Mouse (Mus musculus): ENCODE measurements at regions not wholly inside any gene's neighbourhood (a gene's known extent, or its start where the extent isn't known, plus 50 kb on each side); places are given as distances from the start of the nearest gene placed in this dataset.

DNA sequence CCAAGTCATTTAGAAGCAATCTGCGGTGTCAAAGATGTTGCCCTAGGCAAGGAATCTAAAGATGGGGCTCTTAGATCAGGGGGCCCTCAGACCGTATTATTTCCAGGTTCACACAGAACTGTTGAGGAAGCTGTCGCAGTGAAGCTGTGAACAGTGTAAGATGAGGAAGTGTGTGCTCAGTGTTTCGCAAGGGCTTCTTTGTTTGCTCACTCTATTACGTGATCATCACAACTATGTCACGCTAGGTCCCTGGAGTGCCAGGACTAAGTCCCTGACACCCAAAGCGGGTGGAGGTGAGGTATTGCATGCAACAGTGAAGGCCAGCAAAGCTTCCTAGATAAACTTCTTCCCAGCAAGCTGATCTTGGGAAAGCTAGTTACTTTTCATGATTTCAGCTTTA is 254.4 kb downstream of the Hlx start:
- no peak for DNase-seq (ENCODE audit: low spot score)
- Histone ChIP-seq H3K4me3 (no peak overlapping the region), H3K27ac (no peak overlapping the region), H3K4me1 (peaks cover 6% of the 10 kb centered on the region; the same call in 1 of the 2 replicates), H3K9me3 (replicated peaks) (no peaks in the 10 kb centered on the region), H3K27me3 (ENCODE audit: low read depth, poor library complexity, severe bottlenecking) (peaks cover 11% of the 10 kb centered on the region; the same call in 1 of the 2 replicates), H3K36me3 (no peaks in the 10 kb centered on the region)
- WGBS, result 87% methylated on average over 7 of the region's 7 CpGs

DNA sequence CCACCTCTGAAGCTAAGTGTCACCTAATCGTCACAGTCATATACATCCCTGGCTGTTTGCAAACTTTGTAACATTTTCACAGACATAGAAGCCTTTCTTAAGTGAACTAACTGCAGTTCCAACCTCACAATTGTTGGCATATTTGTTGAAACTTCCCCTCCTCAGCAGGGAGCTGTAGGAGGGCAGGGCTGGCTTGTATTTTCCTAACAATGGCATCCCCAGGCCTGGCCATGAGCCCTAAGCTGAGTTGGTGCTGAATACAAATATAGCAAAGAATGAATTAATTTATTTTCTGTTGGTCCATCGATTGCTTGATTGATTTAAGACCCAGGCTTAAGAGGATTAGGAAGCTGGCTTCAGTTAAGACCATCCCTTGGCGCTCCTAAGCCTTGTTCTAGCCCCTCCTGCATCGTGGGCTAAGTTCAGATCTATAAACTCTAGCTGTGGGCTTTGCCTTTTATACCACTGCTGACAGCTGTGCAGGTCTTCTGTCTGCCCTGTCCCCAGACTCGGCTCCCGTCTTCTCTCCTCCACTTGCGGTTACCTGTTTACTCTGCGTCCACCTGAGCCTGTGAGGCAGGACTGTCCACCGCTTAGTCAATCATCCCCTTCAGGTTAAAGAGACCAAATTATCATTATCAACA is 269.8 kb downstream of the Hlx start:
- Histone ChIP-seq H3K27me3 (ENCODE audit: low read depth, poor library complexity, severe bottlenecking) (0 out of 2 replicates have a peak, but pooled peaks cover 9% of the 10 kb centered on the region), H3K9me3 (replicated peaks) (no peaks in the 10 kb centered on the region), H3K4me1 (no peaks in the 10 kb centered on the region; the same call in 1 of the 2 replicates), H3K27ac (no peak overlapping the region), H3K36me3 (no peaks in the 10 kb centered on the region), H3K4me3 (no peak overlapping the region)
- no peak for DNase-seq (ENCODE audit: low spot score)
- 63% methylated on average over 9 of the region's 9 CpGs for WGBS

DNA sequence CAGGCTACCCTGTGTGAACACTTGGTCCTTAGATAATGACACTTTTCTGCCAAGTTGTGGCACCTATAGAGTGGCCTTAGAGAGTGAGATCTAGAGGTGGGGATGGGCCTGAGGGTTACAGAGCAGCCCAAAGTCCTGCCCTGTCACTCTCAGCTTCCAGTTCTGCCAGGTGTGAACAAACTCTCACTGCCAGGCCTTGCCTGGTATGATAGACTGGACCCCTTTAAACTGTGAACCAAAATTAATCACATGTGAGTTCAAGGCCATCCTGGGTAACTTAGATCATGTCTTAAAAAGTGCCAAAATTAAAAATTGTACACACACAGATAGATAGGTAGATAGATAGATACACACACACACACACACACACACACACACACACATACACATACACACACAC is 271.0 kb downstream of the Hlx start:
- H3K36me3 ChIP-seq, result no peaks in the 10 kb centered on the region
- no peaks in the 10 kb centered on the region for H3K4me1 ChIP-seq
- H3K27ac ChIP-seq, result no peak overlapping the region
- H3K27me3 ChIP-seq (ENCODE audit: low read depth, poor library complexity, severe bottlenecking), result peaks cover 12% of the 10 kb centered on the region; the same call in 1 of the 2 replicates
- no peak overlapping the region for H3K4me3 ChIP-seq
- no peak for DNase-seq (ENCODE audit: low spot score)
- no peaks in the 10 kb centered on the region for H3K9me3 ChIP-seq (replicated peaks)

DNA sequence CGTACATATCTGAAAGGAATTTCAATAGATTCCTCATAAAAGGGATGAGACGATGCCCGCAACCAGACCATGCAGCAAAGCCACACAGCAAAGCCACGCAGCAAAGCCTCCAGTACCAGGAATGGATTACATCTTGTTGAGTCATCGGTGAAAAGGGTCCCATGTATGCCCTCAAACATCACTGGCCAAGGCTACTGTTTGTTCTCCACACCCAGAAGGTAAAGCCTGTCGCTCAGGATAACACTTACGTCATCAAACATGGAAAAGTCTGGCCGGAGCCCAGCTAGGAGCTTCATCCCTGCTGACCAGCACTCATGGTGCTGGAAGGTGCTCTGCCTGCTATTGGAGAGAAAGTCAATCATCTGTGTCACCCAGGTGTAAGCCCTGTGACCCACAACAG is 275.7 kb downstream of the Hlx start:
- H3K4me3 ChIP-seq, result no peak overlapping the region
- 95% methylated on average over 8 of the region's 8 CpGs for WGBS

DNA sequence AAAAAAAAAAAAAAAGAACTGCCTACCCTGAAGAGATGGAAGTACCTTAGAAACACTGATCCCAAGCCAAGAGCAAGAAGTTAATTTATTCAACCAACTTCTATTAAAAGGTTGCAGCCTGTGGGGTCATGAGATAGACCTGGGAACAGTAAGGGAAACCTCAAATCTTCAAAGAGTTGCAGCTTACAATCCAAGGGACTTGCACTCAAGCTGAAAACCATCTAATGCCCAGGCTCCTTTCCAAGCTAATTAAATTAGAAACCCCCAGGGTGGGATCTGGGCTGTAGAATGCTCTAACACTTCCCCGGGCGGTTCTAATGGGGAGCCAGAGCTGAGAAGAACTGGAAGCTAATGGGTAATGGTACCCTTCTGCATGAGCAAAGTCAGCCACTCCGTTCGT is 278.0 kb downstream of the Hlx start:
- Histone ChIP-seq H3K4me3 (no peak overlapping the region), H3K27me3 (ENCODE audit: low read depth, poor library complexity, severe bottlenecking) (peaks cover 50% of the 10 kb centered on the region), H3K27ac (no peak overlapping the region), H3K9me3 (replicated peaks) (no peaks in the 10 kb centered on the region), H3K4me1 (peaks cover 21% of the 10 kb centered on the region), H3K36me3 (no peaks in the 10 kb centered on the region)
- no peak for DNase-seq (ENCODE audit: low spot score)
- 57% methylated on average over 4 of the region's 4 CpGs for WGBS

More for the DNA sequence above, 275.7 kb downstream of the Hlx start:
- DNase-seq (ENCODE audit: low spot score), result no peak
- no peak overlapping the region for H3K27ac ChIP-seq
- peaks cover 21% of the 10 kb centered on the region for H3K4me1 ChIP-seq
- H3K27me3 ChIP-seq (ENCODE audit: low read depth, poor library complexity, severe bottlenecking), result peaks cover 30% of the 10 kb centered on the region
- H3K9me3 ChIP-seq (replicated peaks), result no peaks in the 10 kb centered on the region
- H3K36me3 ChIP-seq, result no peaks in the 10 kb centered on the region

DNA sequence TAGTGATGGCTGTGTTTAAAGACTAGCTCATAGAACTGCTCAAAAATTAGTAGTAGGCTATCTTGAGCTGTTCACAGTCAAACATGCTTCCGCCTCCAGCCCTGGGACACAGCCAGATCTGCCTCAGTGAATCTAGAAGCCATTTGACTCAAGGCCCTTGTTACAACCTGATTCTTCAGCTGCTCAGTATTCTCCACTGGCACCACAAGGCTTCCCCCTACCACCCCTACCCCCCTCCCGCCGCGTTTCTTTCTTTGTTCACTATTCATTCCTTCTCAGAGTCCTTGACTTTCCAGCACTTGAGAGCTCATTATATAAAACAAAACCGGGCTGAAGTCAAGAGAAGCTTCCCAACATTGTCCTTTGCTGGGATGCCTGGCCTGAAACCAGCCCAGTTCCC is 278.7 kb downstream of the Hlx start:
- Histone ChIP-seq H3K9me3 (replicated peaks) (no peaks in the 10 kb centered on the region), H3K27me3 (ENCODE audit: low read depth, poor library complexity, severe bottlenecking) (peaks cover 50% of the 10 kb centered on the region)
- 70% methylated on average over 5 of the region's 5 CpGs for WGBS

DNA sequence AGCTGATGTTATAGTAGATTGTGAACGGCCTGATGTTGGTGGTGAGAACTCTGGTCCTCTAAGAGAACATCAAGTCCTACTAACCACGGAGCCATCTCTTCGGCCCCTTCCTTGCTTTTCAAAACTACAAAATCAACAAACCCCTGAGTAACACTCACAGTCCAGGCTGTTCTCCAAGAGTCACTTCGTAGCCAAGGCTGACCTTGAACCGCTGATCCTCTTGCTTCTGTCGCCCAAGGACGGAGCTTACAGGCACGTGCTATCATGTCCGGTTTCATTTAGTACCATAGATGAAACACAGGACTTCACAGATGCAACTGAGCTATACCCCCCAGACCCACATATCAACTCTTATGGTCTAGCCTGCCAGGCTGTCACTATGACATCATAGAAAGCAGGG is 279.4 kb downstream of the Hlx start:
- Histone ChIP-seq H3K27me3 (ENCODE audit: low read depth, poor library complexity, severe bottlenecking) (peaks cover 50% of the 10 kb centered on the region), H3K27ac (no peak overlapping the region), H3K36me3 (no peaks in the 10 kb centered on the region), H3K4me3 (no peak overlapping the region), H3K4me1 (peaks cover 26% of the 10 kb centered on the region), H3K9me3 (replicated peaks) (no peaks in the 10 kb centered on the region)
- DNase-seq (ENCODE audit: low spot score), result no peak
- WGBS, result 93% methylated on average over 9 of the region's 9 CpGs

More for the DNA sequence above, 278.7 kb downstream of the Hlx start:
- Histone ChIP-seq H3K27ac (no peak overlapping the region), H3K36me3 (no peaks in the 10 kb centered on the region), H3K4me3 (no peak overlapping the region), H3K4me1 (peaks cover 26% of the 10 kb centered on the region)
- no peak for DNase-seq (ENCODE audit: low spot score)

DNA sequence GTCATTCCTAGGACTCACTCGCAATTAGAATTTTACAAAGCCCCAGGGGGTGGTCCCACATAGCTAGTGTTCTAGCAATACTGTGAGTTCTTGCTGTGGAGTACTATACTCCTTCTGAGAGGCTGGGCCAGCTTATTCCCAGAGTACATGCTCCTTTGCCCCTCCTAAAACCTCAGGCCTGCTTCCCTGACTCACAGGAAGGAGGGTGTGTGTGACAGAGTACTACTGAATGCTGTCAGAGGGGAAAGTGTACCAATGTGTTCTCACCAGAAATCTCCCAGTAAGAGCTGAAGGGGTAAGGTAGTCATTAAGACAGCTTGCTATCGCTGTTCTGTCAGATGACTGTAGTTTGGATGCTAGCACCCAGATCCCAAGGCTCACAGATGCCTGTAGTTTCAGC is 280.7 kb downstream of the Hlx start:
- no peak overlapping the region for H3K27ac ChIP-seq
- H3K36me3 ChIP-seq, result no peaks in the 10 kb centered on the region
- H3K4me3 ChIP-seq, result no peak overlapping the region
- no peaks in the 10 kb centered on the region for H3K9me3 ChIP-seq (replicated peaks)
- 84% methylated on average over 2 of the region's 2 CpGs for WGBS
- peaks cover 40% of the 10 kb centered on the region for H3K27me3 ChIP-seq (ENCODE audit: low read depth, poor library complexity, severe bottlenecking)
- H3K4me1 ChIP-seq, result peaks cover 26% of the 10 kb centered on the region
- DNase-seq (ENCODE audit: low spot score), result no peak

DNA sequence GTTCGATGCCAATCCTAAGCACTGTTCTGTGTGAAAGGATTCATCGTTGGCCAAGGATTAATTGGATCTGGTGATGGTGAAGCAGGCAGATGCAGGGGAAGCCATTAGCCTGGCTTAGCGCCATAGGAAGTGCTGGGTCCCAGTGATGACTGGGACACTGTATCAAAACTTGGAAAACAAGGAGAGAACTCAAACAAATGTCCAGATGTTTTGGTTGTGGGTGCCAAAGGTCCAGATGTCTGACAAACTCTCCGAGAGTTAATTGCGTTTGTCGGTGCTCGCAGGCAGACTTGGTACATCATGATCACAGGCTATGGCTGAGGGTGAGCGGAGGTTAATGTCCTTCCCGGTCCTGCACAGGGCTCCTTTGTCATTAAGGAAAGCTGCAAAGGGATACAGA is 283.4 kb downstream of the Hlx start:
- Histone ChIP-seq H3K27me3 (ENCODE audit: low read depth, poor library complexity, severe bottlenecking) (peaks cover 34% of the 10 kb centered on the region; the same call in 1 of the 2 replicates), H3K4me3 (no peak overlapping the region), H3K36me3 (no peaks in the 10 kb centered on the region), H3K9me3 (replicated peaks) (no peaks in the 10 kb centered on the region), H3K4me1 (peaks cover 16% of the 10 kb centered on the region), H3K27ac (no peak overlapping the region)
- DNase-seq (ENCODE audit: low spot score), result no peak
- 49% methylated on average over 9 of the region's 9 CpGs for WGBS

DNA sequence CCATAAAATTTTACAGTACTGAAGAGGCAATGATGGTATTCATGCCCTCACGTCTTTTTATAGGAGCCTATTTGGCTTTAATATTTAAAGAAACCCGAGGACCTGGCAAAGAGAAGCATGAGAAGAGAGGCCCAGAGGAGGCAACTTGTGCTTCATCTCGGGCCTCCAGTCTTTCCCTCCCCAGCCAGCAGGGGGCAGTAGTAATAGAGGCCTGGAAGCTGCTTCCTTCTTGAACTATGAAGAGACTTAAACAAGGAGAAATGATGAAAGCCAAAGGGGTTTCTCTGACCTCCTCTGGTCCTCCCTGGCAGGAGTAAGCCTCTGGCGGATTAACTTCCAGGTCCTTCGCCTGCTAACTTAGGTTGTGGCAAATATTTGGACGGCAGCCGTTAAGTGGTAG is 284.5 kb downstream of the Hlx start:
- Histone ChIP-seq H3K9me3 (replicated peaks) (no peaks in the 10 kb centered on the region), H3K27me3 (ENCODE audit: low read depth, poor library complexity, severe bottlenecking) (peaks cover 36% of the 10 kb centered on the region; the same call in 1 of the 2 replicates), H3K36me3 (no peaks in the 10 kb centered on the region), H3K27ac (no peak overlapping the region), H3K4me1 (peaks cover 5% of the 10 kb centered on the region), H3K4me3 (no peak overlapping the region)
- 64% methylated on average over 7 of the region's 7 CpGs for WGBS
- DNase-seq (ENCODE audit: low spot score), result peak; percentile 81

DNA sequence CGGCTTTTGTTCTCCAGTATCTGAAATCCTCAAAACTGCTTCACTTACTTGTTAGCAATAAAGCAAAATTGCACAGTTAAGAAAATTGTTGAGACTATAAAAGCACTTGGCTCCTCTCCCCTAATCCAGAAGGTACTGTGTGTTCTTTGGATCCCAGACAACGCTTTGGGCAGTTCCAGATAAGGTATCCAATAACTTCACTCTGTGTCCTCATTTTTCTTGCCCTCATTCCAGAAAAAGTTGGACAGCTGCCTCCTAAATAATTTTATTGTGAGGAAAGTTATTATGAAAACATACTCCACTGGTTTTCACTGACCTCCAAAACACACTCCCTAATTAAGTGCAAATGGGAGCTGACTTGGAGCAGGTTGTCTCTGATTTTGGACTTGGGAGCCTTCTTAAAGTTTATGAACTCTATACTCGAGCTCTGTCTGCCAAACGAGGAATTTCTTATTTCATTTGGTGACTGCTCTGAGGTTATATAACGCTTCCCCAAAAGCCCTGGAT is 285.2 kb downstream of the Hlx start:
- no peak overlapping the region for H3K4me3 ChIP-seq
- no peaks in the 10 kb centered on the region for H3K36me3 ChIP-seq
- peaks cover 12% of the 10 kb centered on the region for H3K4me1 ChIP-seq
- H3K27ac ChIP-seq, result no peak overlapping the region
- peaks cover 36% of the 10 kb centered on the region; the same call in 1 of the 2 replicates for H3K27me3 ChIP-seq (ENCODE audit: low read depth, poor library complexity, severe bottlenecking)
- WGBS, result 80% methylated on average over 5 of the region's 5 CpGs
- no peak for DNase-seq (ENCODE audit: low spot score)
- no peaks in the 10 kb centered on the region for H3K9me3 ChIP-seq (replicated peaks)

DNA sequence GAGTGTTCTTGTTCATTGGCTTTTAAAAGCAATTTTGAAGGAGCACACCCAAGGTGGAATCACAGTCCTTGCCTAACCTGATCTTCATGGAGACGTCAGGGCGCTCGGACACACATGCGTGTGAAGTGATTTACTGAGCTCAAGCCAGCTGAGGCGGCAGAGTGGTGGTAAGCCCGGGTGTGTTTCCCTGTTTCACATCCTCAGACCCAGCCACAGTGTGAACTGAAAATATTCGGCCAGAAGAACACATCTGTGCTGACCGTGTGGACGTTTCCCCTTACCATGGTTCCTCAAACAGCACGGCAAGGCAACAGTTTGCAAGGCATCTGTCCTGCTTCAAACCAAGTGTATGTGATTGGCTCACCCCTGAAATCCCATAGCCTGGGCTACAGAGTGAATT is 288.2 kb downstream of the Hlx start:
- H3K4me3 ChIP-seq, result no peak overlapping the region
- H3K27me3 ChIP-seq (ENCODE audit: low read depth, poor library complexity, severe bottlenecking), result peaks cover 13% of the 10 kb centered on the region; the same call in 1 of the 2 replicates
- 88% methylated on average over 10 of the region's 10 CpGs for WGBS
- no peak overlapping the region for H3K27ac ChIP-seq
- H3K9me3 ChIP-seq (replicated peaks), result no peaks in the 10 kb centered on the region
- no peak for DNase-seq (ENCODE audit: low spot score)
- H3K4me1 ChIP-seq, result peaks cover 38% of the 10 kb centered on the region
- H3K36me3 ChIP-seq, result no peaks in the 10 kb centered on the region

DNA sequence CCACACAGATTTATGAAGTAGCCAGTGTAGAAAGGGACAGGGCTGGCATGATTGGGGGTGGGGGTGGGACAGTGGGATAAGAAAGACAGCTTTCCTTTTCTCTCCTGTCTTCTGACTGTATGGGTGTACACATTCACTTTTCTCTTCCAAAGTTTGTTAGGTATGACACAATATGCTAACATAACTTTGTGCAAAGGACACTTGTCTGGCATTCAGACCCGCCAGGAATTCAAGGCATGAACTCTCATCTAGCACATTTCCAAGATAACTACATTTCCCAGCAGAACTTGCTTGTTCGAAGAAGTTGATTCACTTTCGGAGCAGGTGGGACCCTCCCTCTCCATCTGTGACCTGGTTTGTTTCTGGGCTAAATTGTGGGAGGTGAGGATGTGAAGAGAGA is 289.7 kb downstream of the Hlx start:
- Histone ChIP-seq H3K9me3 (replicated peaks) (no peaks in the 10 kb centered on the region), H3K4me3 (no peak overlapping the region), H3K27ac (no peak overlapping the region), H3K36me3 (no peaks in the 10 kb centered on the region), H3K27me3 (ENCODE audit: low read depth, poor library complexity, severe bottlenecking) (peaks cover 13% of the 10 kb centered on the region; the same call in 1 of the 2 replicates), H3K4me1 (peaks cover 38% of the 10 kb centered on the region)
- DNase-seq (ENCODE audit: low spot score), result no peak
- WGBS, result 83% methylated on average over 3 of the region's 3 CpGs

Data from limb, embryonic 10.5 days (tissue).